Mouse (Mus musculus): ENCODE data around the gene Mrps25. TPM values are rescaled to one million over a fixed set of nuclear protein-coding genes. Genes with fewer than 3 reads are reported as not detected.

Mrps25 gene
- polyA plus RNA-seq, 1 experiment, result 58.8 TPM

DNA sequence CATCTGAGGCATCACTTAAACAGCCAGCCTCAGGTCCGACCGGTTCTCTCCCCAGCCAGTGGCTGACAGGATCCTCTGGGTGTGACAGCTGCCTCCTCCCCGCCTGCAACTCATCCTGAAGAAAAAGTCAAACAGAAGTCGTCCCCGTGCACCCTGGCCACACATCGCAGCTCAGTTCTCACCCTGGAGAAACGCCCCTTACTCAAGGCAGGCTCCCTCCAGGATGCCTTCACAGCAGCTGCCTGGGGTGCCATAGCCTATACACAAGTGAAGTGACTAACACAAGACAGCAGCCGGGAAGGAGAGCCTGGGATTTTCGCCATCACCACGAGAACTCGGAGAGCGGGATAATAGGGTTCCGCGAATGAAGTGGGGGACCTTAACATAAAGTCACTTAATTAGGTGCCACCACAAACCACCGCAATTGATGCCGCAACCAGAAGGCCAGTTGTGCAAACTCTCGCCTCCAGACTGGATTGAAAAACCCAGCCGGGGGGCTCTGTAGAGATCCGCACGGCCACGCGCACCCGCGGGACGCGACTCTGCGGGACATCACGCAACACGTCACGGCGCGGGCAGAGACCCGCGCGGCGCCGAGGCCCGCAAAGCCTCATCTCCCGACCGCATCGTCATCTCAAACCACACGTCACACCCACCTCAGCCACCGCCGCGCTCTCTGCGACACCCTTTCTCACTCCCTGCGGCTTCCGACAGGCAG is 30.4 kb upstream of the Mrps25 start:
- TF ChIP-seq POLR2A (IDR thresholded peaks at IDR 0.05; ENCODE audit: low read depth, low read length) (no peak), CTCF (IDR thresholded peaks at IDR 0.05; ENCODE audit: borderline replicate concordance, insufficient read depth, low read length) (no peak)
- peak overlapping the region; percentile 81 for H3K4me3 ChIP-seq (ENCODE audit: insufficient read depth, low read length)
- H3K27ac ChIP-seq (ENCODE audit: insufficient read depth, low read length), result peak overlapping the region; percentile 41; the same call in 1 of the 2 replicates

DNA sequence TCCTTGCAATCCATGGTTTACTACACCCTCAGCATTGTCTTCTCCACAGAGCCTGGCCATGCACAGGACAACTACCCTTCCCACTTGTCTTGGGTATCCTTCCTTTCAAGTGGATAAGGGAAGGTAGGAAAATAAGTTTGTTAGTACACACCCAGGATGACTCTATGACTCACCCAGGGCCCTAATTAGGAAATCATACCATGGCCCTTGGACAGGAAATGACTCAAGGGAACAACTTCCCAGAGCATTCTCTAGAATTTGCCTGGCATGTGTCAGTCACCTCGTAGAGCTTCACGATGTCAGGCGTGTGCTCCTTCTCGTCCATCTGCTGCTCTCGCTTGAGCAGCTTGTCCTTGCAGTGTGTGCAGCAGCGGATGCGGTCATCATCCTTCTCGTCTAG is 15.6 kb upstream of the Mrps25 start:
- no peak for TF ChIP-seq POLR2A (IDR thresholded peaks at IDR 0.05; ENCODE audit: low read depth, low read length)
- TF ChIP-seq CTCF (IDR thresholded peaks at IDR 0.05; ENCODE audit: borderline replicate concordance, insufficient read depth, low read length), result no peak
- H3K27ac ChIP-seq (ENCODE audit: insufficient read depth, low read length), result no peak overlapping the region
- H3K4me3 ChIP-seq (ENCODE audit: insufficient read depth, low read length), result no peak overlapping the region
- peaks cover 4% of the 10 kb centered on the region; the same call in 1 of the 2 replicates for H3K4me1 ChIP-seq (ENCODE audit: control insufficient read depth, insufficient read depth, low read length)

More for the DNA sequence above, 30.4 kb upstream of the Mrps25 start:
- no peaks in the 10 kb centered on the region for H3K4me1 ChIP-seq (ENCODE audit: control insufficient read depth, insufficient read depth, low read length)

DNA sequence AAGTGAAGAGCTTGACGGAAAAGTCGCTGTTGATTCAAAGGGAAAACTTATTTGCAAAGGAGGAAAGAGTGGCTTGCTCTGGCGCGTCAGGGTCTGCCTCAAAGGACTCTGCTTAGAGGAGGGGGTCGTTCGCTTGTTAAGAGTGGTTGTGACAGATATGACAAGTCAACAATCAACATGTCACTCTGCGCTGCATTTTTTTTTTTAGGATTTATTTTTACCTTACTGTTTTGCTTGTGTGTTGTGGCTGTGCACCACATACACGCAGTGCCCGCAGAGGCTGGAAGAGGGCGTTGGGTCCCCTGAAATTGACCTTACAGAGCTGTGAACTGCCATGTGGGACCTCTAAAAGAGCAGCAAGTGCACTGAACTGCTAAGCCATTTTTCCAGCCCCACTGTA is 345 bp upstream of the Mrps25 start:
- peak overlapping the region; percentile 45 for H3K4me3 ChIP-seq (ENCODE audit: insufficient read depth, low read length)
- TF ChIP-seq CTCF (IDR thresholded peaks at IDR 0.05; ENCODE audit: borderline replicate concordance, insufficient read depth, low read length) (no peak), POLR2A (IDR thresholded peaks at IDR 0.05; ENCODE audit: low read depth, low read length) (no peak)
- H3K27ac ChIP-seq (ENCODE audit: insufficient read depth, low read length), result no peak overlapping the region
- peaks cover 6% of the 10 kb centered on the region for H3K4me1 ChIP-seq (ENCODE audit: control insufficient read depth, insufficient read depth, low read length)

DNA sequence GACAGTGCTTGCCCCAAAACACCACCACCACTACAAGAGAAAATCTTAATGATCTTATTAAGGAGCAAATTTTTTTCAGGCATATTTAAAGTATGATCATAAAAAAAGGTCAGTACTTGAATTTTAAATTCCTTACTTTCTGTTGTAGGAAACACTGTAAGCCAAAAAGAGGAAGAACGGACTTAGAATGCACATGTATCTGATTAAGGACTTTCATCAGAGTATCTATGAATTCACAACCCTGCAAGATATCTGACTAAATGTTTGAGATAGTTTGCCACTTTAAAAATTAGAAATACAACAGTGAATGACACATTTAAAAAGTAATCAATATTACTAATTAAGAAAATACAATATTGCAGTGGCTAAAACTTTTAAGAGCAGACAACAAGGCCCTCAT is 7.4 kb downstream of the Mrps25 start:
- H3K27ac ChIP-seq (ENCODE audit: insufficient read depth, low read length), result no peak overlapping the region
- TF ChIP-seq CTCF (IDR thresholded peaks at IDR 0.05; ENCODE audit: borderline replicate concordance, insufficient read depth, low read length), result no peak
- no peak for TF ChIP-seq POLR2A (IDR thresholded peaks at IDR 0.05; ENCODE audit: low read depth, low read length)
- no peak overlapping the region for H3K4me3 ChIP-seq (ENCODE audit: insufficient read depth, low read length)
- no peaks in the 10 kb centered on the region for H3K4me1 ChIP-seq (ENCODE audit: control insufficient read depth, insufficient read depth, low read length)

DNA sequence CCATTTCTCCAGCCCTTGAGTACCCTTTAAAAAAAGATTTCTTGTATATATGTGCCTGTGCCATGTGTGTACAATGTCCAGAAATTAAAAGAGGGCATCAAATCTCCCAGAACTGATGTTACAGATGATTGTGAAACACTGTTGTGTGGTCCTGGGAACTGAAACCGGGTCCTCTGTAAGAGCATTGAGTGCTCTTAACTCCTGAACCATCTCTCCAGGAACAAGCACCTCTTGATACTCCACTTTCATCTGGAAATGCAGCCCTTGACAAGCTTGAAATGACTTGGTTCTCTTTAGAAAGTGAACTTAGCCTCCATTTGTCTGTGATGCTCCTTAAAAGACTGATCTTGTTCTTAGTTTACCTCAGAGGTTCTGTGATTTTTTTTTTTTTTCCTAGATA is 21.1 kb downstream of the Mrps25 start:
- TF ChIP-seq POLR2A (IDR thresholded peaks at IDR 0.05; ENCODE audit: low read depth, low read length) (no peak), CTCF (IDR thresholded peaks at IDR 0.05; ENCODE audit: borderline replicate concordance, insufficient read depth, low read length) (no peak)
- Histone ChIP-seq H3K27ac (ENCODE audit: insufficient read depth, low read length) (no peak overlapping the region), H3K4me3 (ENCODE audit: insufficient read depth, low read length) (no peak overlapping the region), H3K4me1 (ENCODE audit: control insufficient read depth, insufficient read depth, low read length) (no peaks in the 10 kb centered on the region)

DNA sequence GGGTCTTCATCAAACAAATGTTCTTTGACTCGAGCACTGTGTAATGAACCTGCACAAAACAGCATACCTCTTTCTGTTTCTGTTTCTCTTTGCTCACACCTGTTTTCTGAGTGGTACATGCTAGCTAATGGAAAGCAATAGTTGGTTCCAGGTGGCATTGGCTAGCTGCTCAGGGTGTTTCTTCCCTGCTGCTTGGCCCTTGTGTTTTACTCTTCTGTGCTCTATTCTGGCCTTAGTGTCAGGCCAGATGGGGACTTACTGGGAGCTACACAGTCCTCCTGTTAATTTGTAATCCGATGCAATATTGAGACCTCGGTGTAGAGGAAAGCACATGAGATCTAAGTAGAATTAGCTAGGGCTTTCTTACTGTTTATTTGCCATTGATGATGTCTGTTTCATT is 25.0 kb downstream of the Mrps25 start:
- H3K4me1 ChIP-seq (ENCODE audit: control insufficient read depth, insufficient read depth, low read length), result no peaks in the 10 kb centered on the region
- no peak overlapping the region for H3K4me3 ChIP-seq (ENCODE audit: insufficient read depth, low read length)
- no peak overlapping the region for H3K27ac ChIP-seq (ENCODE audit: insufficient read depth, low read length)
- TF ChIP-seq CTCF (IDR thresholded peaks at IDR 0.05; ENCODE audit: borderline replicate concordance, insufficient read depth, low read length) (no peak), POLR2A (IDR thresholded peaks at IDR 0.05; ENCODE audit: low read depth, low read length) (no peak)

DNA sequence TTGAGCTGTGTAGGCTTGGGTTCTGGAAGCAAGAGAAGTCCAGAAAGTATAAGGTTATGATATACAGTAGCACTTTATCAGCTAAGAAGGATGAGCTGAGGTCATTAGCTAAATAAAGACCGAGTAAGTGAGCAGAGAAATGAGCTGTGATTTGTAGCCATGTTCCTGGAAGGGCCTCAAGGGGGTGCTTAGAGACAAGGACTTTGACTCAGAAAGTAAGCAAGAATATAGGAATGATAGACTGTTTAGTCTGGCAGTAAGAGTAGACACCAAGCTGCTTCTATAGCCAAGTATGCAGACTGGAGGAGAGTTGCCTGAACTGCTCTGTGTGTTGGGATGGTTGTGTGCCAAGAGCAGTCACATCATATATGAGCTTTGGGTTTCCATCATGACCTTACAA is 30.1 kb downstream of the Mrps25 start:
- no peak overlapping the region for H3K4me3 ChIP-seq (ENCODE audit: insufficient read depth, low read length)
- no peak overlapping the region for H3K27ac ChIP-seq (ENCODE audit: insufficient read depth, low read length)
- TF ChIP-seq POLR2A (IDR thresholded peaks at IDR 0.05; ENCODE audit: low read depth, low read length) (no peak), CTCF (IDR thresholded peaks at IDR 0.05; ENCODE audit: borderline replicate concordance, insufficient read depth, low read length) (no peak)
- H3K4me1 ChIP-seq (ENCODE audit: control insufficient read depth, insufficient read depth, low read length), result no peaks in the 10 kb centered on the region

DNA sequence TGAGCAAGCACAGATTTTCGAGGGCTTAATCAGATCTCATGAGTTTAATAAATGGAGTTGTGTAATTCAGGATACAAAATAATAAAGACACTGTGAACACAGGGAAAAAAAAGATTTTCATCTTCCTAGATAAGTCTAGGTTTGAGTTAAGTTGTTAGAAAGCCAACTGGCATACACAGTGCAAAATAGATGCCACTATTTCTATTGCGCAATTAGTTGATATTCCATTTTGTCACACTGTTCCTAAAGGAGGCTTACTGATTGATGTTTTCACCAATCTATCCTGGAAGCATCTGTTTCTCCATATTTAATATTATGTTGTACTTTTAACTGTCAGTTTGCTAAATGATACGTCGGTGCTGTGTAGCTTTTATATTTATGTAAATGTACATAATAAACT is 38.0 kb downstream of the Mrps25 start:
- H3K27ac ChIP-seq (ENCODE audit: insufficient read depth, low read length), result no peak overlapping the region
- H3K4me3 ChIP-seq (ENCODE audit: insufficient read depth, low read length), result no peak overlapping the region
- TF ChIP-seq CTCF (IDR thresholded peaks at IDR 0.05; ENCODE audit: borderline replicate concordance, insufficient read depth, low read length), result no peak
- no peak for TF ChIP-seq POLR2A (IDR thresholded peaks at IDR 0.05; ENCODE audit: low read depth, low read length)
- no peaks in the 10 kb centered on the region for H3K4me1 ChIP-seq (ENCODE audit: control insufficient read depth, insufficient read depth, low read length)

DNA sequence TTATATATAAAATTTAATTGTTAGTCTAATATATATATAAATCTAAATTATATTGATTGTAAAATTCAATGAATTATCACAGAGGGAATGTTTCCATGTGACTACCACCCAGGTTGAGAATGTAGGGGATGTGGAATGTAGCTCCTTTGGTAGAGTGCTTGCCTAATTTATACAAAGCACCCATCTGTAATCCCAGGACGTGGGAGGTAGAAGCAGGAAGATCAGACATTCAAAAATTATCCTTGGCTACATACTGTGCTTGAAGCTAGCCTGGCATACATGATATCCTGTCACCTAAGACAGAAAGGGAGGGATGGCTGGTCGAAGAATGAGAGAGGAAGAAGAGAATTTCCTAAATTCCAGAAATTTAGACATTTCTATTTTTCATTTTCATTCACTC is 47.5 kb downstream of the Mrps25 start:
- TF ChIP-seq POLR2A (IDR thresholded peaks at IDR 0.05; ENCODE audit: low read depth, low read length) (no peak), CTCF (IDR thresholded peaks at IDR 0.05; ENCODE audit: borderline replicate concordance, insufficient read depth, low read length) (no peak)
- Histone ChIP-seq H3K27ac (ENCODE audit: insufficient read depth, low read length) (no peak overlapping the region), H3K4me1 (ENCODE audit: control insufficient read depth, insufficient read depth, low read length) (no peaks in the 10 kb centered on the region), H3K4me3 (ENCODE audit: insufficient read depth, low read length) (no peak overlapping the region)

DNA sequence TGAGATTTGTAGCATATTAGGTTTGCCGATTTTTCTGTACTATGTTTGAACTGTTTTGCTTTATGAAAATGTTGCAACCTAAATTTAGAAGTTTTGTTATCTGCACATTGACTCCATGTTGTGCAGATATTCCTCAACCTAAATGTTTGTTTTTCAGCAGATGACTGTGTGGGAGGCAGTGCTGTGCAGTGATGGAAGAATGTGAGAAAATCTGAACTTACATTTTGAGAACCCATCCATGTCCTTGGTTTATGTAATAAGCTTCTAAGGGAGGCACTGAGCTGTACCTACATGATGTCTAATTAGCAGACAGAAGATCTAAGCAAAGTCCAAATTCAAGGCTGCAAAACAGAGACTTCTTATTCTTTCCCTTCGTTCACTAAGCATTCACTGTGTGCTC is 50.2 kb downstream of the Mrps25 start:
- Histone ChIP-seq H3K4me3 (ENCODE audit: insufficient read depth, low read length) (no peak overlapping the region), H3K27ac (ENCODE audit: insufficient read depth, low read length) (no peak overlapping the region), H3K4me1 (ENCODE audit: control insufficient read depth, insufficient read depth, low read length) (no peaks in the 10 kb centered on the region)
- no peak for TF ChIP-seq CTCF (IDR thresholded peaks at IDR 0.05; ENCODE audit: borderline replicate concordance, insufficient read depth, low read length)
- TF ChIP-seq POLR2A (IDR thresholded peaks at IDR 0.05; ENCODE audit: low read depth, low read length), result no peak
